Mouse (Mus musculus) liver, embryonic 15.5 days (tissue): ENCODE measurements around the gene C1qtnf7. TPM values are rescaled to one million over a fixed set of nuclear protein-coding genes. Genes with fewer than 3 reads are reported as not detected.

Source experiments
- ATAC-seq: fragments of 200-750 bp; cut with Nextera tagmentation; 2 replicates; pipeline ENCODE4 v1.8.0; 2017; ENCODE audit warnings: moderate number of reproducible peaks, mild to moderate bottlenecking, moderate library complexity; ENCODE audit not compliant: insufficient read depth
- H3K27ac ChIP-seq: fragments of 300-500 bp; sonication (generic); replicated peaks from 2 replicates; pipeline ENCODE4 v1.5.1; 2015; ENCODE audit warnings: mild to moderate bottlenecking, inconsistent platforms
- H3K27me3 ChIP-seq: fragments of 300-500 bp; sonication (generic); 2 replicates; pipeline ENCODE4 v1.6.1; 2015; ENCODE audit warnings: mild to moderate bottlenecking, inconsistent platforms
- H3K36me3 ChIP-seq: fragments of 300-500 bp; sonication (generic); replicated peaks from 2 replicates; pipeline ENCODE4 v1.6.1; 2015; ENCODE audit warnings: moderate library complexity, mild to moderate bottlenecking, inconsistent platforms
- H3K4me1 ChIP-seq: fragments of 300-500 bp; sonication (generic); replicated peaks from 2 replicates; pipeline ENCODE4 v1.6.1; 2015; ENCODE audit warnings: inconsistent platforms
- H3K4me2 ChIP-seq: fragments of 300-500 bp; sonication (generic); 2 replicates; pipeline ENCODE4 v1.6.1; 2015; ENCODE audit warnings: moderate library complexity, mild to moderate bottlenecking, inconsistent platforms
- H3K4me3 ChIP-seq: fragments of 300-500 bp; sonication (generic); replicated peaks from 2 replicates; pipeline ENCODE4 v1.5.1; 2015; ENCODE audit warnings: mild to moderate bottlenecking, inconsistent platforms
- H3K9ac ChIP-seq: fragments of 300-500 bp; sonication (generic); 2 replicates; pipeline ENCODE4 v1.6.1; 2015; ENCODE audit warnings: moderate library complexity, mild to moderate bottlenecking, inconsistent platforms
- H3K9me3 ChIP-seq: fragments of 300-500 bp; sonication (generic); replicated peaks from 2 replicates; pipeline ENCODE4 v1.6.1; 2016; ENCODE audit warnings: inconsistent platforms
- WGBS: fragments of 180-500 bp; shearing (Covaris S2); methylation state at CpG from one replicate; pipeline ENCODE4 v1.1.7; 2015; ENCODE audit warnings: mixed read lengths; ENCODE audit not compliant: insufficient replicate concordance; 5-methylcytosine and 5-hydroxymethylcytosine counted together
- polyA plus RNA-seq: library from polyadenylated mRNA; unstranded; fragments of >200 nt; fragmentation: Nextera tagmentation; extraction: Ambion mirVana; gene quantifications from 2 replicates; pipeline ENCODE4 v1.2.1, GENCODE M21; 2015

C1qtnf7 gene
- polyA plus RNA-seq, 1 experiment from 2014 or later: 0.96 TPM

DNA sequence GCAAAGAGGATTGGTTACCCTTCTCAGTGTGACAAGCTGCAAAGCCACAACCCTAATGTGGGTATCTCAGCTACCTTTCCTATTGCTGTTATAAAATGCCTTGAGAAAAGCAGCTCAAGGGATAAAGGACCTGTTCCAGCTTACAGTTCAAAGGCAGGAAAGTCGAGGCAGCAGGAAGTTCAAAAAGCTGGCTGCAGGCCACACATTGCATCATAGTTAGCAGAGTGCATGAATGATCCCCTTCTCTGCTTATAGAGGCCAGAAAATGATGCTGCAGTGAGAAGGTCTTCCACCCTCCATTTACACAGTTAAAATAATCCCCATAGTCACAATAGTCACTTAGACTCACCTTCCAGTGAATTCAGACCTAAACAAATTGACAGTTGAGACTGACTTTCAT lies 69.1 kb downstream of the C1qtnf7 start:
- no peaks in the 10 kb centered on the region for H3K4me1 ChIP-seq
- no peak overlapping the region for H3K4me2 ChIP-seq
- H3K9me3 ChIP-seq: no peaks in the 10 kb centered on the region
- WGBS: 11% methylated on average over 1 of the region's 1 CpGs
- no peak overlapping the region for H3K4me3 ChIP-seq
- H3K9ac ChIP-seq: no peak overlapping the region
- H3K27me3 ChIP-seq: no peaks in the 10 kb centered on the region
- no peaks in the 10 kb centered on the region for H3K36me3 ChIP-seq
- ATAC-seq: no peak
- no peak overlapping the region for H3K27ac ChIP-seq

DNA sequence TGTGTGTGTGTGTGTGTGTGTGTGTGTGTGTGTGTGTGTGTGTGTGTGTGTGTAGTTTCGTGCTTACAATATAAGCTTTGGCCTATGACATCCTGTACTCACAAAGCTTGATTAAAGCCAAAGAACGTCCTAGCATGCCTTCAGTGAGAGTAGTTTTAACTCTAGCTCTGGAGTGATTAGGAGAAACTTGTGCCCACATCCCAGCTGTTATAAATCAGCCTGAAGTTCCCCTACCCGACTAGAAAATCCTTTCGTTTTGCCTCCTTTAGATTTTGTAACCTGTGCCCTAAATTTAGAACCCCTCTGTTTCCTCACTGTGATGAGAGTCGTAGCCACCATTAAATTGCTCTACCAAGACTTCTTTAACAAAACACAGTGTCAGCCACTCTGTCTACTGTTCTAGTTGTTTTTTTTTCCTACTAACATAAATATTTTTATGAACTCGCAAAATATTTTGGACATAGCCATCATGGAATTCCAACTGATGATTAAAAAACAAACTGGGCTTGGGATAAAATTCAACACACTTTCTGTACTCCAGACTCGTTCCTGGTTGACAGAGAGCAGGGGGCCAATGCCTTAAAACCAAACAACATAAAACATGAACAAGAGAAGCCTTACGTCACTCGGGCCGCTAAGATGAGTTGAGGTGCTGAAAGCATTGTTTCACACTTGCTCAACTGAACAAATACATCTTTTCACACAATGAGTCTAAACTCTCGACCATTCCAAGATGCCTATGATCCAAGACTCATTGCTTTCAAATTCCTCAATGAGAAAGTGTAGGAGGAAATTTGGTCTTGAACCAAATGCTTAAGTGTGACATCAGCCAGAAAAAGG lies 70.3 kb downstream of the C1qtnf7 start:
- Histone ChIP-seq H3K4me3 (no peak overlapping the region), H3K36me3 (no peaks in the 10 kb centered on the region), H3K4me1 (no peaks in the 10 kb centered on the region), H3K9ac (no peak overlapping the region), H3K9me3 (no peaks in the 10 kb centered on the region), H3K27ac (no peak overlapping the region), H3K4me2 (no peak overlapping the region), H3K27me3 (no peaks in the 10 kb centered on the region)
- WGBS: 40% methylated on average over 11 of the region's 11 CpGs
- ATAC-seq: no peak

DNA sequence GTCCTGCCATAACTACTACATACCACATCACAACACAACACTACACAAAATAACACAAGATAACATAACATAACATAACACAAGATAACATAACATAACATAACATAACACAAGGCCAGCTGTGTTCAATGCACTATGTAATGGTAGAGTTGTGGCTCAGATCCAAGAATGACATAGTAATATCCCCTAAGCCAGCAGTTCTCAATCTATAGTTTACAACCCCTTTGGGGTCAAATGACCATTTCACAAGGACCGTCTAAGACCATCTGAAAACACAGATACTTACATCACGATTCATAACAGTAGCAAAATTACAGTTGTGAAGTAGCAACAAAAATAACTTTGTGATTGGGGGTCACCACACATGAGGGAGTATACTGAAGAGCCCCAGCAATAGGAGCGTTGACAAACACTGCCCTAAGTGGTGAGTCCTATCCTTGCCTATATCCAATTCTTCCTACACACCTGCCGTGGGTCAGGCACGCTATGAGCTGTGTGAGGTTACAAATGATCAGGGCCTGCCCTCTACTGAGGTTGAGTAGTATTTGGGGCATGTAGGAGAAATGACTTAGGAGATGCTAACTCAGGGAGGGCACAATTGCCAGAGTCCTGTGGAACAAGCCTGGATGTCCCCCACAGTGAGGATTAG lies 73.6 kb downstream of the C1qtnf7 start:
- Histone ChIP-seq H3K4me1 (no peaks in the 10 kb centered on the region), H3K27me3 (no peaks in the 10 kb centered on the region), H3K27ac (no peak overlapping the region), H3K9me3 (no peaks in the 10 kb centered on the region), H3K4me3 (no peak overlapping the region), H3K9ac (no peak overlapping the region), H3K4me2 (no peak overlapping the region), H3K36me3 (no peaks in the 10 kb centered on the region)
- WGBS: 65% methylated on average over 5 of the region's 5 CpGs
- no peak for ATAC-seq

DNA sequence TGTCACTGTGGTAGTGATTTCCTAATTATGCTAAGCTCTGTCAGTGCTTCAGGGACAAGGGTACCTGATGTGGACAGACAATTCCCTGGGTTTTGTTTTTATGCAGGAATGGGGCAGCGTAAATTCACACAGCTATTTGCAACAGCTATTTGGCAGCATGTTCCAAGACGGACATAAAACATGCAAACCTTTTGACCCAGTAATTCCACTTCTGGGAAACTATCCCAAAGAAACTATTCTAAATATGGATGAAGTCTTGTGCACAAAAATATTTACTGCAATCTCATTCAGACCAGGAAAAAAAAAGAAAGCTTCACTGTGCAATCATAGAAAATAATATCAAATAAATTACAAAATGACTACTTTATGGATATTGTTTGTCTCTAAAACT lies 74.1 kb downstream of the C1qtnf7 start:
- WGBS: 51% methylated on average over 2 of the region's 2 CpGs
- H3K4me2 ChIP-seq: no peak overlapping the region
- H3K9me3 ChIP-seq: no peaks in the 10 kb centered on the region
- H3K4me1 ChIP-seq: no peaks in the 10 kb centered on the region
- no peak overlapping the region for H3K27ac ChIP-seq
- H3K9ac ChIP-seq: no peak overlapping the region
- no peak overlapping the region for H3K4me3 ChIP-seq
- no peak for ATAC-seq
- no peaks in the 10 kb centered on the region for H3K36me3 ChIP-seq
- no peaks in the 10 kb centered on the region for H3K27me3 ChIP-seq

- no peaks in the 10 kb centered on the region for H3K27me3 ChIP-seq
- H3K27ac ChIP-seq: no peak overlapping the region
- no peaks in the 10 kb centered on the region for H3K9me3 ChIP-seq
- H3K4me2 ChIP-seq: no peak overlapping the region
- no peaks in the 10 kb centered on the region for H3K36me3 ChIP-seq
- H3K4me1 ChIP-seq: no peaks in the 10 kb centered on the region
- H3K4me3 ChIP-seq: no peak overlapping the region
- no peak overlapping the region for H3K9ac ChIP-seq
- WGBS: 70% methylated on average over 2 of the region's 2 CpGs
- ATAC-seq: no peak
Observed at GRCm38 (mm10) chr5:43590311-43590731, 75.0 kb downstream of the C1qtnf7 start.

DNA sequence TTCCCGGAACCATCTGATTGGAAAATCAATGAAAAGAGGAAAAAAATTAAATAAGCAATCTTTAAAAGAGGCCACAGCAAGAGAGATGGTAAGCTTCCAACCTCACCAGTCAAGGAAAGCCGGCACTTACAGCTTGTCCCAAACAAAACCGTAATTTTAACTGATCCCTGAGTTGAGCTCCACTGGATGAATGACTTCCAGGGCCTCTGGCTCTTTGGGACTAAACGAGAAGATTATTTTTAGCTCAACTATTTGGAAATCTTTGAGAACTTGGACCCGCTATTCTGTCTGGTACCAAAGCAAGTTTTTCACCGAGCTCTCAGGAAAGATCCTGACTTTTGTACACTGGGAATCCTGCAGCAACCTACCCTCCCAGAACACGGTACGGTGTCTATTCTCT lies 86.3 kb downstream of the C1qtnf7 start:
- H3K4me1 ChIP-seq: no peaks in the 10 kb centered on the region
- H3K9ac ChIP-seq: no peak overlapping the region
- ATAC-seq: no peak
- WGBS: 65% methylated on average over 8 of the region's 8 CpGs
- H3K4me3 ChIP-seq: no peak overlapping the region
- no peaks in the 10 kb centered on the region for H3K9me3 ChIP-seq
- H3K27ac ChIP-seq: no peak overlapping the region
- H3K36me3 ChIP-seq: no peaks in the 10 kb centered on the region
- H3K27me3 ChIP-seq: no peaks in the 10 kb centered on the region
- H3K4me2 ChIP-seq: no peak overlapping the region

DNA sequence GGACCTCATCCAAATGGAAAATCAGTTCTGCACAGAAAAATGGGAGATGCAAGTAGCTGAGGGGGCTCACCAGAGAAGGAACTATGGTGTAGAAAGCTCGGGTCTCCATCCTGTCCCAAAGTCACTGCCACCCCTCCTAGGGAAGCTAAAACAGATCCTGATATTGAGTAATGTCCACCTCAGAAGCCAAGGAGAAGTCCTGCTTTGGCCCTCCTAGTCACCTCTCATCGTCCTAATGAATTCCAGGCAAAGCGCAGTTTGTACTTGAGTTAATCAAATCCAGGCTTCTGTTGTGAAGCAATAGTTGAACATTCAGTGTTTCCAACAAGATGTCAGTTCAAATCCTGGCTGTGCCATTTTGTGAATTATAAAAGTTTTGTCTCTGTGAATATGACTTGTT lies 87.2 kb downstream of the C1qtnf7 start:
- no peak overlapping the region for H3K4me2 ChIP-seq
- no peak for ATAC-seq
- H3K4me1 ChIP-seq: no peaks in the 10 kb centered on the region
- no peaks in the 10 kb centered on the region for H3K9me3 ChIP-seq
- H3K27ac ChIP-seq: no peak overlapping the region
- H3K36me3 ChIP-seq: no peaks in the 10 kb centered on the region
- H3K9ac ChIP-seq: no peak overlapping the region
- H3K4me3 ChIP-seq: no peak overlapping the region
- H3K27me3 ChIP-seq: no peaks in the 10 kb centered on the region
- WGBS: 63% methylated on average over 3 of the region's 3 CpGs

DNA sequence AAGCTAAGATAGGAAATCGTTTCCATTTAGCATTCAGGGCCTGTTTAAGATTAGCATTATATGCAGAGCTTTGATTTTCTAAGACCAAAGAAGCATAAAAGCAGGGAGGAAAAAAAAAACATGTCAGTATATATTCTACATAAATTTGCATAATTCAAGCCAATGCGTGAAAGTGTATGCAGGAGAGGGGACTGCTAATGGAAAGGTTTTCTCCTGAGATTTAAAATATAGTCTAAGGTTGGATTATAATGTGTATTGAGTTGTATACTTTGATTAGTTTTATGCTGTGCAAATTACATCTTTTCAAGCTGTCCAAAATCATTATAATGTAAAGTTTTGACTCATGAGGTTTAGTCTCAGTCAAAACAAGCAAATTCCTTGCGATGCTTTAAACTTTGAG lies 88.2 kb downstream of the C1qtnf7 start:
- Histone ChIP-seq H3K9ac (no peak overlapping the region), H3K9me3 (no peaks in the 10 kb centered on the region), H3K27ac (no peak overlapping the region), H3K36me3 (no peaks in the 10 kb centered on the region), H3K4me3 (no peak overlapping the region), H3K27me3 (no peaks in the 10 kb centered on the region), H3K4me1 (no peaks in the 10 kb centered on the region), H3K4me2 (no peak overlapping the region)
- no peak for ATAC-seq
- WGBS: 67% methylated on average over 3 of the region's 3 CpGs

DNA sequence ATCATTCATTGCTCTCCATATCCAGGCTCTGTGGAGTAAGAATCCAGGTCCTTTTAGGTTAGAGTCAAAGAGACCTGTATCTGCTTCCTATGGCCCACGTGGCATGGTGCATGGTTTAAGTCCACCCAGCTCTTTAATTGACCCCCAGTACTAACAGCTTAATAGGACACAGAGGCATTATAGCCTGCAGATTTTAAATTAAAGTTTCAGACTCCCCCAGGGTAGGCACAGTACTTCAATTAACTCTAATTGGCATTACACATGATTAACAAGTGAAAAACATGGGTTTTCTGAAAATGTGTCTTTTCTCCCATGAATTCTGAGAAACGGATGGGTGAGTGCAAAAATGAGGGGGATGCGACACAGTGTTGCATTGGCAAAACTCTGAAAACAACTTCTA lies 92.7 kb downstream of the C1qtnf7 start:
- Histone ChIP-seq H3K9ac (no peak overlapping the region), H3K27ac (no peak overlapping the region), H3K4me3 (no peak overlapping the region), H3K4me2 (no peak overlapping the region), H3K9me3 (no peaks in the 10 kb centered on the region), H3K27me3 (no peaks in the 10 kb centered on the region), H3K36me3 (no peaks in the 10 kb centered on the region), H3K4me1 (no peaks in the 10 kb centered on the region)
- ATAC-seq: no peak
- 55% methylated on average over 3 of the region's 3 CpGs for WGBS

GRCm38 (mm10) chr5:43609760-43610159 lies 94.4 kb downstream of the C1qtnf7 start:
- H3K36me3 ChIP-seq: no peaks in the 10 kb centered on the region
- no peak overlapping the region for H3K4me3 ChIP-seq
- no peak overlapping the region for H3K27ac ChIP-seq
- no peaks in the 10 kb centered on the region for H3K4me1 ChIP-seq
- no peaks in the 10 kb centered on the region for H3K27me3 ChIP-seq
- no peak for ATAC-seq
- no peak overlapping the region for H3K4me2 ChIP-seq
- WGBS: 67% methylated on average over 1 of the region's 1 CpGs
- H3K9me3 ChIP-seq: no peaks in the 10 kb centered on the region
- H3K9ac ChIP-seq: no peak overlapping the region

- Histone ChIP-seq H3K27ac (no peak overlapping the region), H3K27me3 (no peaks in the 10 kb centered on the region), H3K9me3 (no peaks in the 10 kb centered on the region), H3K36me3 (no peaks in the 10 kb centered on the region), H3K4me1 (no peaks in the 10 kb centered on the region), H3K4me2 (no peak overlapping the region), H3K9ac (no peak overlapping the region), H3K4me3 (no peak overlapping the region)
- ATAC-seq: no peak
- WGBS: 51% methylated on average over 7 of the region's 7 CpGs
Observed at GRCm38 (mm10) chr5:43621575-43622299, 106.4 kb downstream of the C1qtnf7 start.
